Mouse (Mus musculus) MEL (cell line): ENCODE data around the gene Tgm3. TPM values are rescaled to one million over a fixed set of nuclear protein-coding genes. Genes with fewer than 3 reads are reported as not detected.

Source experiments
- DNase-seq: peaks from one replicate; pipeline ENCODE4 v3.0.0; 2011; ENCODE audit warnings: low read depth, low spot score
- H3K27ac ChIP-seq: 2 replicates; pipeline ENCODE4 v1.5.1; 2012; ENCODE audit warnings: low read depth, mild to moderate bottlenecking, control low read depth, low read length, moderate library complexity; ENCODE audit not compliant: control insufficient read depth
- H3K27me3 ChIP-seq, 2 experiments: fragments of 150-350 bp in 1 of 2; sonication (generic) in 1 of 2; 2 replicates each; pipeline ENCODE4 v1.6.1; 2012; ENCODE audit warnings: low read length in 2 of 2, mild to moderate bottlenecking in 2 of 2, improper control_type of control experiment in 1 of 2, moderate library complexity in 1 of 2; ENCODE audit not compliant: insufficient read depth in 2 of 2, control insufficient read depth in 1 of 2
- H3K36me3 ChIP-seq, 2 experiments: 2 replicates each; pipeline ENCODE4 v1.6.1; 2012 to 2014; ENCODE audit warnings: low read length in 2 of 2, improper control_type of control experiment in 1 of 2, inconsistent platforms in 1 of 2, mild to moderate bottlenecking in 1 of 2; ENCODE audit not compliant: insufficient read depth in 2 of 2, control insufficient read depth in 1 of 2
- H3K4me1 ChIP-seq, 2 experiments: fragments of 150-350 bp in 1 of 2; sonication (generic) in 1 of 2; 2 replicates each; pipeline ENCODE4 v1.6.1; 2012; ENCODE audit warnings: low read length in 2 of 2, improper control_type of control experiment in 1 of 2, mild to moderate bottlenecking in 1 of 2; ENCODE audit not compliant: insufficient read depth in 2 of 2, control insufficient read depth in 1 of 2
- H3K4me3 ChIP-seq, 2 experiments: fragments of 150-350 bp in 1 of 2; sonication (generic) in 1 of 2; 2 replicates each; pipeline ENCODE4 v1.5.1; 2012; ENCODE audit warnings: low read depth in 2 of 2, low read length in 2 of 2, mild to moderate bottlenecking in 2 of 2, moderate library complexity in 2 of 2, control low read depth in 1 of 2, improper control_type of control experiment in 1 of 2; ENCODE audit not compliant: control insufficient read depth in 1 of 2, insufficient read depth in 1 of 2
- H3K79me2 ChIP-seq: 2 replicates; pipeline ENCODE4 v1.6.1; 2012; ENCODE audit warnings: mild to moderate bottlenecking, low read length, moderate library complexity; ENCODE audit not compliant: control insufficient read depth, poor library complexity, insufficient read depth
- H3K9ac ChIP-seq: 2 replicates; pipeline ENCODE4 v1.6.1; 2012; ENCODE audit warnings: low read depth, mild to moderate bottlenecking, control low read depth, low read length, moderate library complexity; ENCODE audit not compliant: control insufficient read depth, poor library complexity, severe bottlenecking
- H3K9me3 ChIP-seq: fragments of 150-350 bp; sonication (generic); replicated peaks from 2 replicates; pipeline ENCODE4 v1.6.1; 2012; ENCODE audit warnings: mild to moderate bottlenecking, low read length, improper control_type of control experiment, moderate library complexity; ENCODE audit not compliant: insufficient read depth
- BHLHE40 ChIP-seq: IDR thresholded peaks from 2 replicates; pipeline ENCODE4 v1.6.1; 2012; ENCODE audit warnings: low read depth, mild to moderate bottlenecking, inconsistent platforms, low read length, improper control_type of control experiment, borderline replicate concordance
- CHD1 ChIP-seq: IDR thresholded peaks from 2 replicates; pipeline ENCODE4 v1.6.1; 2012; ENCODE audit warnings: low read depth, mild to moderate bottlenecking, inconsistent platforms, low read length, improper control_type of control experiment
- CHD2 ChIP-seq: IDR thresholded peaks from 2 replicates; pipeline ENCODE4 v1.6.1; 2011; ENCODE audit warnings: low read length, improper control_type of control experiment
- CTCF ChIP-seq, 3 experiments: IDR thresholded peaks in 2 of 3; conservative IDR thresholded peaks in 1 of 3; 2 replicates each; pipeline ENCODE4 v1.5.1; 2011 to 2012; ENCODE audit warnings: low read length in 3 of 3, low read depth in 2 of 3, mild to moderate bottlenecking in 2 of 3, improper control_type of control experiment in 1 of 3, inconsistent platforms in 1 of 3, mixed read lengths in 1 of 3, moderate library complexity in 1 of 3; ENCODE audit not compliant: control insufficient read depth in 1 of 3, insufficient read depth in 1 of 3, poor library complexity in 1 of 3, severe bottlenecking in 1 of 3
- ELF1 ChIP-seq: IDR thresholded peaks from 2 replicates; pipeline ENCODE4 v1.6.1; 2014; ENCODE audit warnings: low read depth, mild to moderate bottlenecking, inconsistent platforms, low read length, improper control_type of control experiment, moderate library complexity
- ETS1 ChIP-seq: IDR thresholded peaks from 2 replicates; pipeline ENCODE4 v1.6.1; 2012; ENCODE audit warnings: low read depth, mild to moderate bottlenecking, inconsistent platforms, low read length, improper control_type of control experiment, moderate library complexity
- GABPA ChIP-seq: IDR thresholded peaks from 2 replicates; pipeline ENCODE4 v1.6.1; 2012; ENCODE audit warnings: low read depth, mild to moderate bottlenecking, inconsistent platforms, low read length, improper control_type of control experiment, moderate library complexity
- GATA1 ChIP-seq: IDR thresholded peaks from 2 replicates; pipeline ENCODE4 v1.6.1; 2011; ENCODE audit warnings: low read depth, low read length, improper control_type of control experiment
- JUND ChIP-seq: IDR thresholded peaks from 2 replicates; pipeline ENCODE4 v1.6.1; 2011; ENCODE audit warnings: low read depth, mild to moderate bottlenecking, improper control_type of control experiment, low read length
- MAFK ChIP-seq: IDR thresholded peaks from 2 replicates; pipeline ENCODE4 v1.6.1; 2011; ENCODE audit warnings: low read depth, mild to moderate bottlenecking, low read length, improper control_type of control experiment, borderline replicate concordance
- MAX ChIP-seq: IDR thresholded peaks from 2 replicates; pipeline ENCODE4 v1.6.1; 2011; ENCODE audit warnings: low read length, improper control_type of control experiment
- MEF2A ChIP-seq: IDR thresholded peaks from 2 replicates; pipeline ENCODE4 v1.6.1; 2014; ENCODE audit warnings: low read depth, mild to moderate bottlenecking, inconsistent platforms, low read length, improper control_type of control experiment; ENCODE audit not compliant: poor library complexity, insufficient replicate concordance, severe bottlenecking; ENCODE audit errors: extremely low read depth
- MXI1 ChIP-seq: IDR thresholded peaks from 2 replicates; pipeline ENCODE4 v1.6.1; 2011; ENCODE audit warnings: mild to moderate bottlenecking, low read depth, low read length, improper control_type of control experiment
- NRF1 ChIP-seq: IDR thresholded peaks from 2 replicates; pipeline ENCODE4 v1.6.1; 2014; ENCODE audit warnings: low read depth, mild to moderate bottlenecking, inconsistent platforms, low read length, improper control_type of control experiment, moderate library complexity; ENCODE audit not compliant: poor library complexity, insufficient read depth, severe bottlenecking
- POLR2A ChIP-seq, 2 experiments: IDR thresholded peaks; 2 replicates each; pipeline ENCODE4 v1.6.1; 2011 to 2012; ENCODE audit warnings: low read length in 2 of 2, mild to moderate bottlenecking in 2 of 2, control low read depth in 1 of 2, improper control_type of control experiment in 1 of 2, low read depth in 1 of 2, moderate library complexity in 1 of 2; ENCODE audit not compliant: control insufficient read depth in 1 of 2, insufficient read depth in 1 of 2, poor library complexity in 1 of 2
- POLR2AphosphoS2 ChIP-seq: IDR thresholded peaks from 2 replicates; pipeline ENCODE4 v1.6.1; 2011; ENCODE audit warnings: low read length, improper control_type of control experiment
- POLR2AphosphoS5 ChIP-seq: IDR thresholded peaks from 2 replicates; pipeline ENCODE4 v1.6.1; 2012; ENCODE audit warnings: low read depth, borderline replicate concordance, mild to moderate bottlenecking, inconsistent platforms, low read length, moderate library complexity, mixed read lengths
- SIN3A ChIP-seq: IDR thresholded peaks from 2 replicates; pipeline ENCODE4 v1.6.1; 2012; ENCODE audit warnings: low read length, improper control_type of control experiment, inconsistent platforms
- UBTF ChIP-seq: IDR thresholded peaks from 2 replicates; pipeline ENCODE4 v1.6.1; 2012; ENCODE audit warnings: low read depth, mild to moderate bottlenecking, inconsistent platforms, low read length, improper control_type of control experiment, moderate library complexity, borderline replicate concordance; ENCODE audit not compliant: insufficient read depth
- ZC3H11A ChIP-seq: IDR thresholded peaks from 2 replicates; pipeline ENCODE4 v1.6.1; 2012; ENCODE audit warnings: low read depth, mild to moderate bottlenecking, inconsistent platforms, low read length, improper control_type of control experiment
- ZKSCAN1 ChIP-seq: IDR thresholded peaks from 2 replicates; pipeline ENCODE4 v1.6.1; 2012; ENCODE audit warnings: low read depth, mild to moderate bottlenecking, inconsistent platforms, low read length, improper control_type of control experiment, moderate library complexity
- ZMIZ1 ChIP-seq: IDR thresholded peaks from 2 replicates; pipeline ENCODE4 v1.6.1; 2012; ENCODE audit warnings: low read depth, mild to moderate bottlenecking, inconsistent platforms, low read length, improper control_type of control experiment, moderate library complexity
- ZNF384 ChIP-seq: IDR thresholded peaks from 2 replicates; pipeline ENCODE4 v1.6.1; 2012; ENCODE audit warnings: low read depth, mild to moderate bottlenecking, inconsistent platforms, low read length, improper control_type of control experiment
- polyA plus RNA-seq, 2 experiments: library from polyadenylated mRNA; stranded (reverse) in 1 of 2; unstranded in 1 of 2; fragments of >175 nt in 1 of 2; fragments of >200 nt in 1 of 2; gene quantifications; 2 replicates each; pipeline versions ENCODE4 v1.2.1 to v1.2.4; 2012; ENCODE audit warnings: low replicate concordance in 2 of 2, low read depth in 1 of 2; ENCODE audit not compliant: insufficient read length in 2 of 2, insufficient read depth in 1 of 2, missing spikeins in 1 of 2
- total RNA-seq: library from RNA; depleted of rRNA; stranded (reverse); fragments of 300-350 nt; gene quantifications from 2 replicates; pipeline ENCODE4 v1.2.3, GENCODE M21; 2012

Gene Tgm3
- total and polyA plus RNA-seq, 3 experiments: not detected

DNA sequence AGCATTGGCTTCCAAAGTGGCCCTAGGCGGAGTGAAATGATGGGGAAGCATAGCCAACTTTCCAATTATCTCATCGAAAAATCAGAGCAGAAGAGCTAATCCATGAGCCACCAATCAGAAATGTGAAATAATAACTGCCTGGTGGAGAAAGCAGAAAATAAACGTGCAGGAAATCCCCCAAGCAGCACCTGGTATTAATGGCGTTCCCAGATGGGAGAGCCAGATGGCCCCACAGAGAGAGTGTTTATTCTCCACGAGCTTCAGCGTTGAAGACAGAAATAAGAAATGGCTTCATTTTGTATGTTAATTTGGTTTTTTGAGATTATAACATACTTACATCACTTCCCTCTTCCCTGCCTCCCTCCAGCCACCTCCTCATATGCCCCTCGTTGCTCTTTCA is 13.7 kb upstream of the Tgm3 start:
- no peak overlapping the region for H3K9ac ChIP-seq
- H3K4me3 ChIP-seq: no peak overlapping the region
- H3K36me3 ChIP-seq: no peaks in the 10 kb centered on the region
- no peaks in the 10 kb centered on the region for H3K4me1 ChIP-seq
- no peaks in the 10 kb centered on the region for H3K79me2 ChIP-seq
- peaks cover 0 to 6% of the 10 kb centered on the region in 2 experiments; a peak in 1 of 4 replicates for H3K27me3 ChIP-seq
- no peak for DNase-seq
- H3K9me3 ChIP-seq: no peaks in the 10 kb centered on the region
- no peak overlapping the region for H3K27ac ChIP-seq
- TF ChIP-seq GATA1 (no peak), ZC3H11A (no peak), CHD1 (no peak), SIN3A (no peak), MXI1 (no peak), ZMIZ1 (no peak), CTCF (IDR thresholded peaks at IDR 0.05 in 2 of 3, conservative IDR thresholded peaks at IDR 0.05 in 1 of 3; ENCODE audit: control insufficient read depth in 1 of 3, insufficient read depth in 1 of 3, low read depth in 2 of 3, low read length in 3 of 3, poor library complexity in 1 of 3, severe bottlenecking in 1 of 3) (no peak), ZKSCAN1 (no peak), MAX (no peak), ELF1 (no peak), POLR2AphosphoS5 (no peak), BHLHE40 (no peak), CHD2 (no peak)

DNA sequence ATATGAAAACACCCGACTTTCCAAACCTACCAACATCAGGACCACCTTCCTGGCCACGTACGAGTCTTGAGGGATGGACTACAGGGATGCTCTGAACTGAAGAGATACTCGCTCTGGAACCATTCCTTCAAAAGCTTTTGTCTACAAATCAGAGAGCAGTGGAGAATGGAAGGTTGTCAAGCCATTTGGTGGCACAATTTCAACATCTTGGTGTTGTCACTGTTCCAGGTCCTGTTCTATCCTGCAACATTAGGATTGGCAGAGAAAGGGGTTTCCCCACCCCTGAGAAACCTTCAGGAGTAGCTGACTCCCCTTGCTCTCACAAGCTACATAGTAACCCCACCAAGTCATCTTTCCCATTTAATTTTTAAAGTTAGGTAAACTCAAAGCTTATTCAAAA is 12.9 kb upstream of the Tgm3 start:
- no peak for DNase-seq
- Histone ChIP-seq H3K36me3 (no peaks in the 10 kb centered on the region), H3K9ac (no peak overlapping the region), H3K79me2 (no peaks in the 10 kb centered on the region), H3K27ac (no peak overlapping the region), H3K9me3 (no peaks in the 10 kb centered on the region), H3K27me3 (peaks cover 0 to 6% of the 10 kb centered on the region in 2 experiments; a peak in 1 of 4 replicates), H3K4me3 (no peak overlapping the region), H3K4me1 (no peaks in the 10 kb centered on the region)
- TF ChIP-seq GABPA (no peak), POLR2AphosphoS5 (no peak), POLR2AphosphoS2 (no peak), ZNF384 (no peak), UBTF (no peak), BHLHE40 (no peak), MXI1 (no peak), ETS1 (no peak), CTCF (IDR thresholded peaks at IDR 0.05 in 2 of 3, conservative IDR thresholded peaks at IDR 0.05 in 1 of 3; ENCODE audit: control insufficient read depth in 1 of 3, insufficient read depth in 1 of 3, low read depth in 2 of 3, low read length in 3 of 3, poor library complexity in 1 of 3, severe bottlenecking in 1 of 3) (no peak), ZMIZ1 (no peak), JUND (no peak), MEF2A (no peak), MAFK (no peak), MAX (no peak), POLR2A (IDR thresholded peaks at IDR 0.05; ENCODE audit: control insufficient read depth in 1 of 2, insufficient read depth in 1 of 2, low read depth in 1 of 2, low read length in 2 of 2, poor library complexity in 1 of 2) (no peak), NRF1 (no peak)
